In genomic region chr5:59715457-59715856, GRCm38 (mm10) we compare ENCODE assay signal across 21 mouse cellular contexts.
DNase-seq lines count a peak whose midpoint lies in the region; ATAC-seq and TF ChIP-seq lines count a peak whose summit lies in the region.
"Had no signal": no experiment of that assay in that cellular context is flagged by ENCODE, and none has a peak within 500 bp of the region (broad histone marks: within the 10 kb centered on the region; RNA-seq: fewer than 3 reads in every experiment).

No protein-coding gene starts in this region.

- H3K27me3 ChIP-seq in hindbrain, postnatal 0 days (ENCODE audit: insufficient read depth, low read length): no peaks in the 10 kb centered on the region
- H3K27me3 ChIP-seq in hindbrain, embryonic 13.5 days: no peaks in the 10 kb centered on the region
- H3K27me3 ChIP-seq in midbrain, postnatal 0 days (ENCODE audit: insufficient read depth, low read length): no peaks in the 10 kb centered on the region
- H3K27me3 ChIP-seq in midbrain, embryonic 13.5 days: no peaks in the 10 kb centered on the region
- H3K27me3 ChIP-seq: neural tube, embryonic 15.5 days had no signal

- H3K36me3 ChIP-seq in hindbrain, postnatal 0 days (ENCODE audit: insufficient read depth, low read length): no peaks in the 10 kb centered on the region
- no peaks in the 10 kb centered on the region for H3K36me3 ChIP-seq in hindbrain, embryonic 13.5 days
- no peaks in the 10 kb centered on the region for H3K36me3 ChIP-seq in midbrain, postnatal 0 days (ENCODE audit: insufficient read depth, low read length)
- H3K36me3 ChIP-seq in midbrain, embryonic 13.5 days: no peaks in the 10 kb centered on the region
- H3K36me3 ChIP-seq: midbrain, embryonic 10.5 days; neural tube, embryonic 15.5 days had no signal

- H3K9me3 ChIP-seq in hindbrain, postnatal 0 days (ENCODE audit: low read length): no peaks in the 10 kb centered on the region
- H3K9me3 ChIP-seq in hindbrain, embryonic 13.5 days: no peaks in the 10 kb centered on the region
- H3K9me3 ChIP-seq in midbrain, postnatal 0 days (ENCODE audit: low read length): no peaks in the 10 kb centered on the region
- H3K9me3 ChIP-seq in midbrain, embryonic 13.5 days: no peaks in the 10 kb centered on the region
- H3K9me3 ChIP-seq: midbrain, embryonic 10.5 days; neural tube, embryonic 15.5 days had no signal

- no peak overlapping the region for H3K27ac ChIP-seq in hindbrain, postnatal 0 days
- no peak overlapping the region for H3K27ac ChIP-seq in hindbrain, embryonic 13.5 days
- H3K27ac ChIP-seq in midbrain, postnatal 0 days (ENCODE audit: low read depth, low read length): no peak overlapping the region
- H3K27ac ChIP-seq in midbrain, embryonic 13.5 days: no peak overlapping the region
- H3K27ac ChIP-seq: midbrain, embryonic 10.5 days; neural tube, embryonic 15.5 days had no signal

- peak; percentile 53 to 58 for DNase-seq in cerebellum, postnatal 10 days
- DNase-seq in cerebellum, postnatal 4 days (ENCODE audit: low spot score in 2 of 2): no peak
- peak; percentile 3 for DNase-seq in hindbrain, postnatal 0 days (ENCODE audit: low spot score)
- DNase-seq in midbrain, postnatal 0 days (ENCODE audit: low spot score): peak; percentile 10
- no peak for DNase-seq in gastrocnemius, adult 8-10 months (ENCODE audit: low spot score in 2 of 2)
- no peak for DNase-seq in testis, postnatal 14 days (ENCODE audit: low spot score)
- DNase-seq: adrenal gland, adult 8-10 months; cerebellum, adult 8-10 months; heart, adult 18-20 months; heart, postnatal 4 days; kidney, adult 8-10 months; lung, adult 2 months; lung, postnatal 4 days; right cerebral cortex, postnatal 4 days; thymus, postnatal 4 days had no signal

- 46% methylated on average over 2 of the region's 2 CpGs for WGBS in hindbrain, postnatal 0 days
- 57% methylated on average over 2 of the region's 2 CpGs for WGBS in hindbrain, embryonic 13.5 days
- 38% methylated on average over 2 of the region's 2 CpGs for WGBS in midbrain, postnatal 0 days
- 68% methylated on average over 2 of the region's 2 CpGs for WGBS in midbrain, embryonic 13.5 days

- no peaks in the 10 kb centered on the region for H3K4me1 ChIP-seq in hindbrain, postnatal 0 days (ENCODE audit: insufficient read depth, low read length)
- no peaks in the 10 kb centered on the region for H3K4me1 ChIP-seq in hindbrain, embryonic 13.5 days (replicated peaks)
- no peaks in the 10 kb centered on the region for H3K4me1 ChIP-seq in midbrain, postnatal 0 days (ENCODE audit: insufficient read depth, low read length)
- H3K4me1 ChIP-seq in midbrain, embryonic 13.5 days (replicated peaks): no peaks in the 10 kb centered on the region
- H3K4me1 ChIP-seq: midbrain, embryonic 10.5 days; neural tube, embryonic 15.5 days had no signal

- ATAC-seq in hindbrain, postnatal 0 days: no peak
- no peak for ATAC-seq in hindbrain, embryonic 13.5 days (ENCODE audit: low FRiP score)
- no peak for ATAC-seq in midbrain, postnatal 0 days (ENCODE audit: low FRiP score)
- ATAC-seq in midbrain, embryonic 13.5 days: no peak

- no peak for TF ChIP-seq CTCF in hindbrain, postnatal 0 days (IDR thresholded peaks at IDR 0.05; ENCODE audit: low read depth)
- no peak for TF ChIP-seq CTCF in midbrain, postnatal 0 days (IDR thresholded peaks at IDR 0.05)

- no peak overlapping the region for H3K9ac ChIP-seq in hindbrain, postnatal 0 days (replicated peaks; ENCODE audit: low read length)
- H3K9ac ChIP-seq in hindbrain, embryonic 13.5 days: no peak overlapping the region
- no peak overlapping the region for H3K9ac ChIP-seq in midbrain, postnatal 0 days (replicated peaks; ENCODE audit: low read length, poor library complexity, severe bottlenecking)
- H3K9ac ChIP-seq in midbrain, embryonic 13.5 days (replicated peaks): no peak overlapping the region
- H3K9ac ChIP-seq: neural tube, embryonic 15.5 days had no signal

- no peak overlapping the region for H3K4me3 ChIP-seq in hindbrain, postnatal 0 days (ENCODE audit: low read length)
- H3K4me3 ChIP-seq in hindbrain, embryonic 13.5 days: no peak overlapping the region
- H3K4me3 ChIP-seq in midbrain, postnatal 0 days (ENCODE audit: low read depth, low read length): no peak overlapping the region
- no peak overlapping the region for H3K4me3 ChIP-seq in midbrain, embryonic 13.5 days (replicated peaks)
- H3K4me3 ChIP-seq: erythroblast, embryonic 14.5 days; midbrain, embryonic 10.5 days; myocyte; neural tube, embryonic 15.5 days had no signal

- H3K4me2 ChIP-seq in hindbrain, postnatal 0 days (ENCODE audit: low read depth, low read length): no peak overlapping the region
- H3K4me2 ChIP-seq in hindbrain, embryonic 13.5 days: no peak overlapping the region
- no peak overlapping the region for H3K4me2 ChIP-seq in midbrain, postnatal 0 days (ENCODE audit: low read depth, low read length, poor library complexity, severe bottlenecking)
- H3K4me2 ChIP-seq in midbrain, embryonic 13.5 days (replicated peaks): no peak overlapping the region
- H3K4me2 ChIP-seq: neural tube, embryonic 15.5 days had no signal

Comparison
In these comparisons a context has a peak if more than half of its experiments do, and no peak if none do; other contexts are left out.
1. DNase-seq: peak in cerebellum, postnatal 10 days (2 of 2), hindbrain, postnatal 0 days (single experiment) and midbrain, postnatal 0 days (single experiment); none in cerebellum, postnatal 4 days (0 of 2), gastrocnemius, adult 8-10 months (0 of 2) and testis, postnatal 14 days (single experiment).